10 mouse cellular contexts compared by ENCODE assay signal in genomic region chr12:75873546-75874235, GRCm38 (mm10). TPM values are rescaled to one million over a fixed set of nuclear protein-coding genes. Genes with fewer than 3 reads are reported as not detected.
A peak's percentile ranks its signal among the peaks of the same experiment; 100 is the strongest.
DNase-seq lines count a peak whose midpoint lies in the region; ATAC-seq lines count a peak whose summit lies in the region.
"Had no signal": no experiment of that assay in that cellular context is flagged by ENCODE, and none has a peak within 500 bp of the region (broad histone marks: within the 10 kb centered on the region; RNA-seq: fewer than 3 reads in every experiment).

No protein-coding gene starts in this region.

- WGBS in embryonic facial prominence, embryonic 12.5 days: 25% methylated on average over 9 of the region's 9 CpGs
- WGBS in hindbrain, embryonic 16.5 days: 14% methylated on average over 9 of the region's 9 CpGs
- 7% methylated on average over 9 of the region's 9 CpGs for WGBS in midbrain, embryonic 14.5 days

- H3K4me2 ChIP-seq in embryonic facial prominence, embryonic 12.5 days (replicated peaks): peak overlapping the region; percentile 16
- H3K4me2 ChIP-seq in hindbrain, embryonic 16.5 days (ENCODE audit: low read length): peak overlapping the region; percentile 14
- peak overlapping the region; percentile 31 for H3K4me2 ChIP-seq in midbrain, embryonic 14.5 days (ENCODE audit: low read length)

- peaks cover 30% of the 10 kb centered on the region for H3K4me1 ChIP-seq in embryonic facial prominence, embryonic 12.5 days
- peaks cover 10% of the 10 kb centered on the region for H3K4me1 ChIP-seq in hindbrain, embryonic 16.5 days (ENCODE audit: control insufficient read depth, insufficient read depth, low read depth, low read length)
- H3K4me1 ChIP-seq in midbrain, embryonic 14.5 days (ENCODE audit: control insufficient read depth, insufficient read depth, low read length): peaks cover 11% of the 10 kb centered on the region

- no peaks in the 10 kb centered on the region for H3K27me3 ChIP-seq in embryonic facial prominence, embryonic 12.5 days
- H3K27me3 ChIP-seq in hindbrain, embryonic 16.5 days (replicated peaks; ENCODE audit: control insufficient read depth, insufficient read depth, low read length): no peaks in the 10 kb centered on the region
- H3K27me3 ChIP-seq in midbrain, embryonic 14.5 days (ENCODE audit: control insufficient read depth, insufficient read depth, low read length): no peaks in the 10 kb centered on the region

- no peak for ATAC-seq in embryonic facial prominence, embryonic 12.5 days (ENCODE audit: insufficient number of reproducible peaks, insufficient read depth, low FRiP score, low TSS enrichment)
- peak; percentile 54 for ATAC-seq in hindbrain, embryonic 16.5 days
- ATAC-seq in midbrain, embryonic 14.5 days (ENCODE audit: low FRiP score, low TSS enrichment): peak; percentile 75

- no peak overlapping the region for H3K4me3 ChIP-seq in embryonic facial prominence, embryonic 12.5 days
- no peak overlapping the region for H3K4me3 ChIP-seq in hindbrain, embryonic 16.5 days (ENCODE audit: low read length)
- no peak overlapping the region for H3K4me3 ChIP-seq in midbrain, embryonic 14.5 days (replicated peaks; ENCODE audit: low read depth, low read length)
- H3K4me3 ChIP-seq: myocyte had no signal

- H3K27ac ChIP-seq in embryonic facial prominence, embryonic 12.5 days: peak overlapping the region; percentile 19; the same call in 1 of the 2 replicates
- no peak overlapping the region for H3K27ac ChIP-seq in hindbrain, embryonic 16.5 days (ENCODE audit: low read depth, low read length)
- peak overlapping the region; percentile 37 for H3K27ac ChIP-seq in midbrain, embryonic 14.5 days (replicated peaks; ENCODE audit: low read depth, low read length)

- H3K9me3 ChIP-seq in embryonic facial prominence, embryonic 12.5 days: no peaks in the 10 kb centered on the region
- no peaks in the 10 kb centered on the region for H3K9me3 ChIP-seq in hindbrain, embryonic 16.5 days (ENCODE audit: control insufficient read depth, low read length)
- no peaks in the 10 kb centered on the region for H3K9me3 ChIP-seq in midbrain, embryonic 14.5 days (ENCODE audit: control insufficient read depth, low read length)

- DNase-seq in cerebellum, adult 18-20 months: peak; percentile 20 to 22
- DNase-seq in cerebellum, adult 11 months: no peak
- DNase-seq in midbrain, embryonic 14.5 days: peak; percentile 66
- DNase-seq in left cerebral cortex, adult 9 months (ENCODE audit: low spot score in 2 of 2): no peak
- DNase-seq in layer of hippocampus, adult 8-10 months (ENCODE audit: low spot score in 2 of 2): no peak
- no peak for DNase-seq in spleen, postnatal 4 days (ENCODE audit: low spot score in 2 of 2)
- DNase-seq: heart, postnatal 4 days had no signal

- H3K9ac ChIP-seq in embryonic facial prominence, embryonic 12.5 days: no peak overlapping the region
- H3K9ac ChIP-seq in hindbrain, embryonic 16.5 days (ENCODE audit: low read depth, low read length): no peak overlapping the region
- no peak overlapping the region for H3K9ac ChIP-seq in midbrain, embryonic 14.5 days (replicated peaks; ENCODE audit: low read length)

- H3K36me3 ChIP-seq in embryonic facial prominence, embryonic 12.5 days: no peaks in the 10 kb centered on the region
- H3K36me3 ChIP-seq in hindbrain, embryonic 16.5 days (ENCODE audit: control insufficient read depth, insufficient read depth, low read length): no peaks in the 10 kb centered on the region
- H3K36me3 ChIP-seq in midbrain, embryonic 14.5 days (ENCODE audit: control insufficient read depth, insufficient read depth, low read length): no peaks in the 10 kb centered on the region

RNA-seq across cellular contexts. Expression of gene Syne2, which starts 55.8 kb away (rescaled TPM):
- 93.2 and 97.4 TPM in 2 replicates for polyA plus RNA-seq in embryonic facial prominence, embryonic 12.5 days (2016; fragmentation: Nextera tagmentation; extraction: Ambion mirVana)
- polyA plus RNA-seq in hindbrain, embryonic 16.5 days (2015; fragmentation: Nextera tagmentation; extraction: Ambion mirVana): 41.3 and 42.6 TPM in 2 replicates
- polyA plus RNA-seq in midbrain, embryonic 14.5 days (2014; fragmentation: Nextera tagmentation; extraction: Ambion mirVana): 45.0 and 63.5 TPM in 2 replicates
- 10 to 100 TPM; 23.3 to 28.4 (median 24.6) TPM for total RNA-seq in layer of hippocampus, adult 8-10 months (2022)

Comparison
In these comparisons a context has a peak if more than half of its experiments do, and no peak if none do; other contexts are left out.
1. DNase-seq: peak in cerebellum, adult 18-20 months (2 of 2) and midbrain, embryonic 14.5 days (single experiment); none in cerebellum, adult 11 months (single experiment), left cerebral cortex, adult 9 months (0 of 2), layer of hippocampus, adult 8-10 months (0 of 2) and spleen, postnatal 4 days (0 of 2).
2. Peak in every context shown above with its lines, with median percentiles within 50 percentile points of each other: H3K4me2 ChIP-seq.